Mouse (Mus musculus): ENCODE measurements around the gene Rflna. TPM values are rescaled to one million over a fixed set of nuclear protein-coding genes. Genes with fewer than 3 reads are reported as not detected.

Gene Rflna
- total RNA-seq (2021): 1 to 10 TPM in 1 of 2 experiments, under 1 TPM in 1; 0.87 to 1.0 TPM

DNA sequence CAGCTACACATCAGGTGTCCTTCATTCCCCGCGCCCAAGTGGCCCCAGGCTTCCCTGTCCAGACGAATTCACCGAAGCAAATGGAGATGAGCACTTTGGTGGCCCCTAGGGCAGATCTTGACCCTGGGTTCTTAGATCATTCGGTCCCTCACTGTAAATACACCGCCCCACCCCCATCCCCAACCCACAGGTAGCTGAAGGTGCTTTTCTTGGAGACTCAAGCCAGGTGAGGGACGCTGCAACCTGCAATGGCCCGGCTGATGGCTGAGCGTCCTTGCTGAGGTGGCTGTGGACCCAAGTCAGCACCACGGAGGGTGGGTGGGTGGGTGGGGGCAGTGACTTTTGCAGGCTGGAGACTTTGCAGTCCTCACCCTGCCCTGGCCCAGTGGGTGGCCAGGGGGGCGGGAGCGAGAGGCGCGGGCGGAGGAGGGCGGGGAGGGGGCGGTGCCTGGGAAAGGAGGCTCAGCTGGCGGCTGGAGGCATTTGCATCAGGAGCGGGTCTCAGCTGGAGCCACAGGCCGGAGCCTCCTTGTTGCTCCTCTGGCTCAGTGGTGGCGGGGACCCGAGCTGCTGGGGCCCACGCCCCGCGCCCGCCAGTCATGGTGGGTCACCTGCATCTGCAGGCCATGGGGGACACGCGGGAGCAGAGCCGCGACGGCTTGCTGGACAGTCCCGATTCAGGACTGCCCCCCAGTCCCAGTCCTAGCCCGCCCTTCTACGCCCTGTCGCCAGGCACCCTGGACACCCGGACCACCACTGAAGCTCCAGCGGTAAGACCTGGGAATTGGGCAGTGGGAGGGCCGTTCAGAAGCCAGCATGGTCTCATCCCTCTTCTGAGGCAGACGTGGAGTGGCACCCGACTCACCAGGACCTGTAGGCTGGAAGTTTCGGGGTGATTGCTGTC is at the start of gene Rflna:
TSS of gene Rflna (plus strand) at position 253 of the 904 bp plus-strand sequence.
- intact Hi-C loops (cut with DNase I): no loop called here
- DNase-seq (ENCODE audit: low spot score in 2 of 2): no peak

DNA sequence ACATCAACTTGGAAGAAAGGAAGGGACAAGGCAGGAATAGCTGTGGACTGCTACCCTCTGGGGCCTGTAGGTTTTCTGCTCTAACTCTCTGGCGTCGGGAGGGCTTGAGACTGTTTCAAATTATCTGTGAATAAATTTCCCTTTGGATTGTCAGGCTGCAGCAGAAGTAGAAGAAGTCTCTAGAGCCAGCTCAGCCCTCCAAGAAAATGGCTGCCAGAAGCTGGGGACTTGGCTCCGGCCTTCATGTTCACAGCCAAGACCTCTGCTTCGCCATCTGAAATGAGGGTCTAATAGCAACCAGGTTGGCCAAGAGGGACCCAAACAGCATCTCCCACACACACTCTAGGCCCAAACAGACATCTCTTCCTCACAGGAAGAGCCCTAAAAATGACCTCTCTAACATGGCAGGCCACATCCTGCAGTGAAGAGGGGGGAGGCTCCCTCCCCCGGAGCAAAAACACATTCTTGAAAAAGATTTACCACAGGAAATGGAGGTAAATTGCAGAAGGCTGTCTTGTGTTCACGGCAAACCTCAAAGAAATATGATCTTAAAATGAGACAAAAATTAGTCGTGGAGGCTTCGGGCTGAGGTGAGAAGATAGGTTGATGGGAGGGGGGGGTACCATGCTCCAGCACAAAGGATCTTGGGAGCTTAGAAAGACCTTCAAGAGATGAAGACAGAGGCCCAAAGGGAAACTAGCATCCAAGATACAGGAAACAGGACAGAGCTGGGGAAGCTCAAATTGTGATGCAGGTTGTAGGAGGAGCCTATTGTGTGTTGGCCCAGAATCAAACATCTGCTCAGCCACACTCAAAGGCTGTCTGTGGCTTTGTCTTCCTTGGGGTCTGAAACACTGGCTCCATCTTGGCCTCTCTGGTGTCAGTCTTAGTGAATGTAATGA is 48.4 kb upstream of the Rflna start:
- intact Hi-C loops (cut with DNase I): no loop called here
- no peak for DNase-seq (ENCODE audit: low spot score in 2 of 2)

DNA sequence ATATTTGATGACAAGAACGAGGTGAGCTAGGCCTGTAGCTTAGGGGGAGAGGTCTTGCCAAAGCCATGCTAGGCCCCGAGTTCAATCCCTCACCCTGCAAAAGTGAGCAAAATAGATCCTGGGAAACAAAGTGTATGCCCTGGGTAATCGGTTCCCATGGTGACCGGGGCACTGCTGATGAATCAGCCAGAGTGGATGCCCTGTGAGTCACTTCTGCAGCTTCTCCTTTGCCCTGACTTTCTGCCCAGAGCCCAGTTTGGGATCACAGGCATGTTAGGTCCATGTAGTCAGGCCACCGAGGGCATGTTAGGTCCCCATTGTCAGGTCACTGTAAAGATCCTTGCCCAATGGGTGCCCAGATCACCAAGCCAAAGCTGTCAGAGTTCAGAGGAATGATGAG is 45.5 kb upstream of the Rflna start:
- DNase-seq (ENCODE audit: low spot score in 2 of 2): no peak
- intact Hi-C loops (cut with DNase I): no loop called here

DNA sequence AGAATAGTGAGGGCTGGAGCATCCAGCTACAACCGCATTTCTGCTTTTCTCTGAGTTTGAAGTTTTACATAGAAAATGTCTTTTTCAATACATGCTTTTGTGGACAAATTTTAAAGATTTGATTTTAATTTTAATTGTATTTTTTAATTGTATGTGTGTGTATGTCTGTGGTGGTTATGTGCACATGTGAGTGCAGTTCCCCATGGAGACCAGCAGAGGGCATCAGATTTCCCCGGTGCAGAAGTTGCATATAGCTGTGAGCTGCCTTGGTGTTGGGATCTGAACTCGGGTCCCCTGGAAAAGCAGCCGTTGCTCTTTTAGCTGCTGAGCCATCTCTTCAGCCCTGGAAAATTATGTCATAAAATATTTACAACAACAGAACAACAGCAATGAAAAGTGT is 43.9 kb upstream of the Rflna start:
- intact Hi-C loops (cut with DNase I): no loop called here

DNA sequence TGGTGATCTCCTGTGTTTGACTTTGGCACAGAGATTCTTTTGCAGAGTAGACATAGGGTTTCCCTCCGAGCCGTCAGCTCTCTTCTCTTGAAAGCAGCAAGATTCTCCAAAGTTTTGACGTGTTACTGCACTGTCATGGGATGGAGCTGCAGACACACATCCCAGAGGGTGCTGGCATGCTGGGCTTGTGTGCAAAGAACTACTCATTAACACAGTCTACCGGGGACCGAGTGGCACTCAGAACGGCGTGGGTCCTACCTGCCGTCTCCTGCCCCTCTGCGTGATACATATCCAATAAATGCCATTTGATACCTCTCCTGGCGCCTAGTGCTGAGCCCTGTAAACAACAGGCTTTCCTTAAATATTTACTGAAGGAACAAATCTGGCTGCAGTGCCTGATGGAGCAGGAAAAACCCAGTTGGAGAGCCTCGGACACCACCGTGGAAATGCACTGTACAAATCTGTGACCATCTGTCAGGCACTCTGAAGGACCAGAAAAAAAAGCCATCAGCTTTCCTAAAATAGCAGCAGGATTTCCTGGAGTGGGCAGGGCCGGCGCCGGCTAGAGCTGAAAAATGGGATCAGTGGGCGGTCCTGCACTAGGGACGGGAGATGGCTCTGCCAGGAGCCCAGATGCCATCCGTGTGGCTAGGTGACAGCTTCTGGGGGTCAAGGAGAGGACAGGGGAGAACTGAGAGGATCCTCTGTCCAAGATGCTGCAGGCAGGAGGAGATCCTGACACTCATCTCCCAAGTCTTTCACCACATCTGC is 42.7 kb upstream of the Rflna start:
- intact Hi-C loops (cut with DNase I): no loop called here
- peak; percentile 70 to 94 for DNase-seq (ENCODE audit: low spot score in 2 of 2)

More for the DNA sequence above, 43.9 kb upstream of the Rflna start:
- DNase-seq (ENCODE audit: low spot score in 2 of 2): no peak

DNA sequence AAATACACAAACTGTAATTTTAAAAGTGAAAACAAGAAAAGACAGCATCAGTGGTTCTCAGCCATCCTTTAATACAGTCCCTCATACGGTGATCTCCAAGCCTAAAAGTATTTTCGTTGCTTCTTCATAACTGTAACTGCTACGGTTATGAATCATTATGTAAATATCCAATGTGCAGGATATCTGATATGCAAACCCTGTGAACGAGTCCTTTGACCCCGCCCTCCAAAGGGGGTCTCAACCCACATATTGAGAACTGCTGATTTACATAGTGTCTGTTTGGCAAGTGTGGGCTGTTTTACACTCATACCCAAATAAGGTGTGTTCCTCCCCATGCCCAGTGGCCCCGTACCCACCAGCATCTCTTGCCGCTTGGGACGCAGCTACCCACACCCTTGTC is 41.6 kb upstream of the Rflna start:
- DNase-seq (ENCODE audit: low spot score in 2 of 2): no peak
- intact Hi-C loops (cut with DNase I): no loop called here

DNA sequence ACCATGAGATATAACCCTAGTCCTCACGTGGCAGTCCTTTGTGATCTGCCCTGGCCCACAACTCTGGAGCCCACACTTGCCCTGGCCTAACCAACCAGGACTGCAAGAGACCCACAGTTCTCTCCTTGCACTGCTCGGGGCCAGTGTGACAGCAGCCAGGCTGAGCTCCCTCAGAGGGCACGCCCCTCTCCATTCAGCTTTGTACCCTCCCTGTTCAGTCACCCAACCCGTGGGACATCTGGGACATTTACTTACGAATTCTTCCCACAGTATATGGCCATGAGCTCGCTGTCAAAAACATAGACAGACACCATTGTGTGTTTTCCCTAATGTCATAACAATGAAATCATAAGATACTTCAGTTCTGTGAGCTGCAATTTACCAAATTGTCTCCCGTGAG is 40.3 kb upstream of the Rflna start:
- DNase-seq (ENCODE audit: low spot score in 2 of 2): no peak
- intact Hi-C loops (cut with DNase I): no loop called here

DNA sequence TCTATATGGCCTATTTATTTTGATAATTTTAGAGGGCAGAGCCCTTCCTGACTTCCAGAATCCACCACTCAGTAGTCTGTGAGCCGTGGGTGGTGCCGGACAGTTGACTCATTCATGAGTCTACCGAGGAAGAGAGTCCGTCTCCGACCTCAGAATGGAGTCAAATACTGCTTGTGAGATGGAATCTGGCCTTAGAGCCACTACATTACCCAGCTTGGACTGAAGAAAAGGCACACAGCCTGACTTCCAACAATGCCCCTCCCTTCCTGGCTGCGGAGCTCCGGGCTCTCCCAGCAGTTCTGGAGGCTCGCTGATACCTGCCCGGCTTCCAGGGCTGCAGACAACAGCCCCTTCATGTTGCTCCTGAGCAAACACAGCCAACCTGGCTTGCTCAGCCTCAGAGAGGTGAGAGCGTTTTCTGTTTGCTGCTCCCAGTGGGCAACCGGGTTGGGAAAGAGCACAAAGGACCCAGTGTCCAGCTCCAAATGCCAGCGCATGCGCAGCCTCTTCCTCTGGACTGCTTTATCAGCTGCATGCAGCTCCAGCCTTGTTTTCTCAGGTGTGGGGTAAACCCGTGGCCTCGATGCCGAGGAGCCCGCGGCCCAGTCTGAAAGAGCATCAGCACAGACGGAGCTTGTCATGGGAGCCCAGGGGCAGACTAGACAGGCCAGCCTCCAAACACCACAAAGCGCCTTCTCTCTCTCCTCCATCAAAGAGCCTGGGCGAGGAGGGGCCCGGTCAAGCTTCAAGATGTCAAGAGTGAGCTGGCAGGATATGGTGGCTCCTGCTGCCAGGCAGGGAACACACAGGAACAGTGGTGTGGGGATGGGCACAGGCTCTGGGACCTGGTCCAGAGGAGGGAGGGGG is 39.0 kb upstream of the Rflna start:
- intact Hi-C loops (cut with DNase I): no loop called here
- DNase-seq (ENCODE audit: low spot score in 2 of 2): peak; percentile 43 to 47

DNA sequence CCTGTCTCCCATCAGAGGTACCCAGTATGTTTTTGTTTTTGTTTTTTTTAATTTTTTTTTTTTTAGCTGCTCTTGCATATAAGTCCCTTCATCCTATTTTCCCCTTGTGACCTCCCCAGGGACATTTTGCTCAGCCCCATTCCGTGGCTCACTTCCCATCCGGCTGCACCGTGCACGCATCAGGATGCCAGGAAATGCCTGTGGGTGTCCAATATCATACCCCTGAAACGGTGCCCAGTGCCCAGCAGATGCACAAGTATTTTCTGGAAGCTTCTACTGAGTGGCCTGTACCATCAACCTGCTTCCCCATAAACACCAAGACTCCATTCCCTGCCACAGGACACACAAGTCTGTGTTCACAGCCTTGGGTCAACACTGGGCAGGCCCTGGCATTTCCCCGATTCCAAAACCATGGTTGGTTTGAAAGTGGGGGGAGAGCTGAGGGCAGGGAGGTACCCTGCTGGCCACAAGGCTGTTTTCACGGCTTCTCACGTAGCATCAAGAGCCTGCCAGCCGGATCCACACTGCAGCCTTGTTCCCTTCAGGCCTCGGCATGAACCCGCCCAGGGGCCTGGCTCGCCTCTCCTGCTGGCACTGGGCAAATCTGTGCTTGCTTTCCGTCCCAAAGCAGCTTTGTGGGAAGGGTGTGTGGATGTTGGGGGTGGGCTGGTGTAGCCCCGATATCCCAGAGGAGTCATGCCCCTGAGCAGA is 36.2 kb upstream of the Rflna start:
- peak in 1 of 2 experiments; percentile 20 for DNase-seq (ENCODE audit: low spot score in 2 of 2)
- intact Hi-C loops (cut with DNase I): no loop called here

DNA sequence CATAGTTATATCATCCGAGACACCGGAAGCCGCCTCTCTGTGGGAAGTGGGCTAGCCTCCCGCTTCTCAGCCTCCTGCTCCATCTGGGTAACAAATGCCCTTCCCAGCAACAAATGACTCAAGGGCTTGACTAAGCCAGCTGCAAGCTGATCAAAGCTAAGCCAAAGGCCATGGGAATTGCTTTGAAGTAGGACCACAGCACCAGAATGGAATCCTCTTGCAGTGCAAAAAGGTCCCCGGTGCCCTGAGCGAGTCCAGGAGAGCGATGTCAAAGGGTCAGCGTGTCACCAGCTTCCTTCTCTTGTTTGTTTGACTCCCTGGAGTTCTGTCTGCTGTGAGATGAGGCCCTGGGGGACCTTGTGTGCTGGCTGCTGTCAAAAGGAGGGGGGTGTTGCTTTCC is 33.2 kb upstream of the Rflna start:
- no peak for DNase-seq (ENCODE audit: low spot score in 2 of 2)
- intact Hi-C loops (cut with DNase I): no loop called here

DNA sequence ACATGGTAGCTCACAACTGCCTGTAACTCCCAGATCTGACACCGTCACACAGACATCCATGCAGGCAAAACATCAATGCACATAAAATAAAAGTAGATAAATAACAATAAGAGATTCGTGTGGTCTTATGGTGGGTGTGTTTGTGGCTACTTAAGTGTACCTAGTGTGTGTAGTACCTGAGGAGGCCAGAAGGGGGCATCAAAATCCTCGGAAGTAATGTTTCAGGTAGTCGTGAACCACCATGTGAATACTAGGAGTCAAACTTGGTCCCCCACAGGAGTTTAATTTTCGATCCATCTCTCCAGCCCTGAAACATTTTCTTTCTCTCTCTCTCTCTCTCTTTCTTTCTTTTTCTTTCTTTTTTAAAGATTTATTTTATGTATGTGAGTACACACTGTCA is 16.8 kb upstream of the Rflna start:
- intact Hi-C loops (cut with DNase I): no loop called here
- no peak for DNase-seq (ENCODE audit: low spot score in 2 of 2)

DNA sequence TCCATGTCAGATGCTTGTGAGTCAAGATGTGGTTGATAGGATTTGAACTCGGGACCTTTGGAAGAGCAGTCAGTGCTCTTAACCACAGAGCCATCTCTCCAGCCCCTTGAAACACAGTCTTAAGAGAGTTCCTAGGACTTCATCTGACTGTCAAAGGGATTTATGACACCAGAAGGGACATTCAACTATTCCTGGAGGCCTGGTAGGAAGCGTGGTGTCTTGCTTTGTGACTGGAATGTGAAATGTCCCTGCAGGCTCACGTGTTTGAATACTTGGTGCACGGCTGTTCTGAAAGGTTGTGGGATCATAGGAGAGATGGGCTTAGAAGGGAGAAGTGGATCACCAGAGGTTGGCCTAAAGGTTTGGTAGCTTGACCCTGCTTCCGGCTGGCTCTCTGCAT is 16.4 kb upstream of the Rflna start:
- intact Hi-C loops (cut with DNase I): no loop called here
- no peak for DNase-seq (ENCODE audit: low spot score in 2 of 2)

DNA sequence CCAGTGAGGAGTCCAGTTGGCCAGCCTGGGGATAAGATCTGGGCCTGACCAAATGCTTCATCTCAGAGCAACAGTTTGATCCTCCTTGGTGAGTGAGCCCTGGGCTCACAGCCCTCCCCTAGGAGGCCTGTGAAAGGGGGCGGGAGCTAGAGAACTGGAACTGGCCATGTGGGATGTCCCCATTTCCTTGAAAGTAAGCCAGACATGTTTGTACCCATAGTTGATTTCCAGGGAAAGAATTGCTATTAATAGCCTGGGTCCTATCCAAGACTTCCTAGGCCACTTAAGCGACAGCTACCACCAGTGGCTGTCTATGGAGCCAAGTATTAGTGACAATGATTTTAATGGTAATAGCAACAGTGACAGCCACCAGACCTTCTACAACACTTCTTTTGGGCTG is 13.3 kb upstream of the Rflna start:
- intact Hi-C loops (cut with DNase I): loop anchor here (10.0 kb wide), 1 partner anchor 185 kb away; no protein-coding TSS in a partner anchor
- no peak for DNase-seq (ENCODE audit: low spot score in 2 of 2)

DNA sequence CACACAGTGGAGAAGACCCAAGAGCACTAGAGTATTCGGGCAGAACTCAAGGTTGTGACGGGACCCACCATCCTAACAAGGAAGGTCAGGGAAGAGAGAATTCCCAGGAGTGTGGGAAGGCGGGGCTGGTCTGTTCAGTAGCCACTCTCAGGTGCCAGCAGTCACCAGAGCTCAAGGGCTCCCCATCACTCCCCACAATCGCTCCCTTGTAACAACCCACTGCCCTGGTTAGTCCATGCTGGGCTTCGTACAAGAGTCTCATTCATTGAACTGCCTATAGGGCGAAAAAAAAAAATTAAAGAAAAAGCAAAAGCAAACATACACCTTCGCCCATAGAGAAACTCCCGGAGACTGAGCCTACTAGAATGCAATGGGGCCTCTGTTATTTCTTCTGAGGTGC is 10.7 kb upstream of the Rflna start:
- DNase-seq (ENCODE audit: low spot score in 2 of 2): no peak
- intact Hi-C loops (cut with DNase I): loop anchor here (10.0 kb wide), 1 partner anchor 188 kb away; no protein-coding TSS in a partner anchor

DNA sequence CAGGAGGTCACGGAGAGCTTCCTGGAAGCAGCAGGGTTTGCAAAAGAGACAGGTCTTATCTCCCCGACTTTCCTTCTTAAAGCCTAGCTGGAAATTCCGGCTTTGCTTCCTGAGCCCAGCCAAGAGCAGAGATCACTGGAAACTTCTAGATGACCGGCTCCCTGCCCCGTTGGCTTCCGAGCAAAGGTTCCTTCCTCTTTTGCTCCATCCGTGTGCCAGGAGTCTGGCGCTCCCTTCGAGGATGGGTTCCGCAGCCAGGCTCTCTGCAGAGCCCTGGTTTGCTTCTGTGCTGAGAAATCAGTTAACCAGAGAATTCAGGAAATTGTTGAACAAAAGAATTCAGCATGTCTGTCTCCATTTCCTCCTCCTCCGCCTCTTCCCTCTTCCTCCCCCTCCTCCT is 10.1 kb upstream of the Rflna start:
- DNase-seq (ENCODE audit: low spot score in 2 of 2): no peak
- intact Hi-C loops (cut with DNase I): loop anchor here (10.0 kb wide), 1 partner anchor 188 kb away; no protein-coding TSS in a partner anchor

DNA sequence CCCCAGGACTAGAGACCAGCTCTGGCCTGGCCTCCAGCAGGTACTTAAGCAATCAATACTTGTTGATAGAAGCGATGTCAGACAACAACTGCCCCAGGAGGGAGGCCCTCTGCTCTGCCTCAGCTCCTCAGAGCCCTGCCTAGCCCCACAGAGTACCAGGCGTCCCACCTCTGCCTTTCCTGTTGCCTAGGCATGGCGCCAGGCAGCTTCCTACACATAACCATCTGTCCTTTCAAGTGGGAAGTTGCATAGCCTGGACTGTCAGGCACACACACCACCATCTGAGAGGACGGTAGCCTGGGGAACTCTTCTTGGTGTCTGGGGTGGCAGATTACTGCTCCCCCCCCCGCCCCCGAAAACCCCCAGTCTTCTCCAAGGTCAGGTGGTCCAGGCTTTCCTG is 6.2 kb upstream of the Rflna start:
- DNase-seq (ENCODE audit: low spot score in 2 of 2): peak in 1 of 2 experiments; percentile 90
- intact Hi-C loops (cut with DNase I): loop anchor here (10.0 kb wide), 1 partner anchor 192 kb away; no protein-coding TSS in a partner anchor

DNA sequence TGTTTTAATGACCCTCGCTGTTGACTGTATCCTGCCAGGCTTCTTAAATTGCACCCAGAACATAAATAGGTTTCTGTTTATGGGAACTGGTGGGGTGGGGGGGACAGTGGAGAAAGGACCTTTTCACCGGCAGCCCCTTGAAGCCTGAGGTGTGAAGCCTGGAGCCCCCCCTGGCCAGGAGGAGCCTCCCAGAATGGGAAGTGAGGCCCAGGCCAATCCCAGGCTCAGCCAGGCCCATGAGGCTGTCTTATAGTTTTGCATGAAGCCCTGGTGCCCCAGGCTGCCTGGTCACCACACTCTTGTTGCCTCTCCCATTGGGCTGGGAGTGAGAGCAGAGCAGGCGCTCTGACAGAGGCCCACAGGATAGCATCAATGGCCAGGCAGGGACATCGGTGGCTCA is 5.1 kb upstream of the Rflna start:
- intact Hi-C loops (cut with DNase I): loop anchor here (10.0 kb wide), 1 partner anchor 193 kb away; no protein-coding TSS in a partner anchor

DNA sequence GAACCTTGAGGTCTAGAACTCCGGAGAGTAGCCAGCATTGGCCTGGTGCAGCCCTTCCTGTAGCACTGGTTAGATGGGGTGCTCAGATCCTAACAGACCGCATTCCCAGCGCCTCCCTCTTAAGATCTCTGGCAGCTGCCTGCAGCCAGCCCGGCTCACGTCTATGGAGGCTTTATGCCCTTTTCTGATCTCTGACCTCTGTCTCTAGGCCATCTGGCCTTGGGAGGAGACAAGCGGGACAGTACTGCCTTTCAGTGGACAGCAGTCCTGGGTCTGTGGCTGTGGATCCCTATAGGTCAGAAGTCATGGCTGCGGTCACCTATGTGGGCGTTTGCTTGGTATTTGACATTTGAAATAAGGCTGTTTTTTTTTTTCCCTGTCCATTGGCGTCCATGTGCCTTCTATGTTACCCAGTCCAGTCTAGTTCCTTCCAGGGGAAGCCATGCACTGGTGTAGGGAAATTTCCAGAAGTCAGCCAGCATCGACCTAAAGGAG is 2.2 kb upstream of the Rflna start:
- DNase-seq (ENCODE audit: low spot score in 2 of 2): no peak
- intact Hi-C loops (cut with DNase I): no loop called here

More for the DNA sequence above, 5.1 kb upstream of the Rflna start:
- no peak for DNase-seq (ENCODE audit: low spot score in 2 of 2)

Measured in left cerebral cortex, postnatal 25 days (tissue).